Mouse (Mus musculus) ovary, adult 10 weeks (tissue): Measurements from ENCODE around the gene Mup21. TPM values are rescaled to one million over a fixed set of nuclear protein-coding genes. Genes with fewer than 3 reads are reported as not detected.

ENCODE experiments used
- polyA plus RNA-seq: library from polyadenylated mRNA; stranded (reverse); fragments of 350-450 nt; fragmentation: Illumina TruSeq; extraction: RNeasy Lipid Tissue Mini Kit (QIAGEN cat#74804); gene quantifications from one replicate; pipeline ENCODE4 v1.2.3, GENCODE M21; 2014

The Mup21 gene
- not detected for polyA plus RNA-seq

GRCm38 (mm10) chr4:62150811-62151210, at the start of gene Mup21:
Gene Mup21 (minus strand): TSS chr4:62150863.

Other genes starting within 250 kb of the Mup21 start
- gene Mup20, start 96.7 kb downstream of the Mup21 start, polyA plus RNA-seq: not detected
- gene Mup3, start 63.5 kb downstream of the Mup21 start, polyA plus RNA-seq: 1.3 TPM
- 44.2 TPM for gene Zfp37, start 80.2 kb upstream of the Mup21 start, polyA plus RNA-seq
- 11.1 TPM for gene Slc31a2, start 111.7 kb upstream of the Mup21 start, polyA plus RNA-seq
- gene Fkbp15, start 209.7 kb upstream of the Mup21 start, polyA plus RNA-seq: 16.6 TPM
- 98.3 TPM for gene Slc31a1, start 209.9 kb upstream of the Mup21 start, polyA plus RNA-seq